Mouse (Mus musculus) urinary bladder, postnatal 14 days (tissue): ENCODE results near the gene Gse1.

Source experiments
- DNase-seq: peaks from one replicate; pipeline ENCODE4 v3.0.0; 2021; ENCODE audit warnings: low spot score

The Gse1 gene

DNA sequence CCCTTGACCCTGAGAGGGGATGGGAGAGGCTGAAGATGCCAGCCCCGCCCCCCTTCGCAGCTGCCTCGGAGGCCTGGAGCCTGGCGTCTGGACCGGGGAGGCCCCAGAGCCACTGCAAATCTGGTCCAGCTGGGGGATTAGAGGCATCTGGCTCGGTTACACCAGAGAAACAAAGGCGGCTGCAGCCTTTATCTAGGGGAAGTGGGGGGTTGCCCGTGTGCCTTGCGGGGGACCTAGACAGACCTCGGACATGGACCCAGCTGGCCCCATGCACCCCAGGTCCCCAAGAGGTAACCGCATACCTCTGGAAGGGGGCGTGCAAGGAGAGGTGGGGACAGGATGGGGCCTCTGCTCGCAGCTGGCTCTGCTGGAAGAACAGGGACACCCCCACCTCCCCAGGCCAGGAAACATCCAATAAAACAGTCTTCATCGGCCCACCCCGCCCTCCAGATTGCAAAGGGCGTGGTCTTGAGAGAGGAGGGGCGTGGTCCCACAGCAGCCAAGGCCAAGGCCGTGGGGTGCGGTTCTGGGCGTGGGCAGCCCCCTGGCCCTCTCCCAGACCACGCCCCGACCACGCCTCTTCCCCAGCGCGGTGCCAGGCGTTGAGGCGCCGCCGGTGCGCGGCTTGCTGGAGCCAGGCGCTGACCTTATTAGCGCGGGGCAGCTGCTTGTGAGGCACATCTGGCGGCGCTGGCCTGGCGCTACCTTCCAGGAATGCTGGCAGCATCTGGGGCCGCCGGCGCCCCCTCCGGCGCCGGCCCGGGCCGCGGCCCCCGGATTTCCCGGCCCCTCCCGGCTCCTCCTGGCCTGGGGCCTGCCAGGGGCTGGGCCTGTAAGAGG, 48.0 kb downstream of the Gse1 start:
- peak; percentile 93 for DNase-seq

- peak; percentile 54 for DNase-seq
These were observed 48.7 kb downstream of the Gse1 start for GRCm38 (mm10) chr8:120276891-120277426.

- no peak for DNase-seq
These were observed 49.8 kb downstream of the Gse1 start for GRCm38 (mm10) chr8:120278009-120278408.

- DNase-seq: no peak
These were observed 51.2 kb downstream of the Gse1 start for GRCm38 (mm10) chr8:120279418-120279817.

- DNase-seq: peak; percentile 80
These were observed 53.2 kb downstream of the Gse1 start for GRCm38 (mm10) chr8:120281487-120281886.

GRCm38 (mm10) chr8:120282465-120282864, 54.2 kb downstream of the Gse1 start:
- no peak for DNase-seq

GRCm38 (mm10) chr8:120284265-120284664, 56.0 kb downstream of the Gse1 start:
- DNase-seq: no peak

- peak; percentile 50 for DNase-seq
These were observed 56.8 kb downstream of the Gse1 start for GRCm38 (mm10) chr8:120285033-120285432.

- no peak for DNase-seq
These were observed 57.6 kb downstream of the Gse1 start for GRCm38 (mm10) chr8:120285878-120286277.

DNA sequence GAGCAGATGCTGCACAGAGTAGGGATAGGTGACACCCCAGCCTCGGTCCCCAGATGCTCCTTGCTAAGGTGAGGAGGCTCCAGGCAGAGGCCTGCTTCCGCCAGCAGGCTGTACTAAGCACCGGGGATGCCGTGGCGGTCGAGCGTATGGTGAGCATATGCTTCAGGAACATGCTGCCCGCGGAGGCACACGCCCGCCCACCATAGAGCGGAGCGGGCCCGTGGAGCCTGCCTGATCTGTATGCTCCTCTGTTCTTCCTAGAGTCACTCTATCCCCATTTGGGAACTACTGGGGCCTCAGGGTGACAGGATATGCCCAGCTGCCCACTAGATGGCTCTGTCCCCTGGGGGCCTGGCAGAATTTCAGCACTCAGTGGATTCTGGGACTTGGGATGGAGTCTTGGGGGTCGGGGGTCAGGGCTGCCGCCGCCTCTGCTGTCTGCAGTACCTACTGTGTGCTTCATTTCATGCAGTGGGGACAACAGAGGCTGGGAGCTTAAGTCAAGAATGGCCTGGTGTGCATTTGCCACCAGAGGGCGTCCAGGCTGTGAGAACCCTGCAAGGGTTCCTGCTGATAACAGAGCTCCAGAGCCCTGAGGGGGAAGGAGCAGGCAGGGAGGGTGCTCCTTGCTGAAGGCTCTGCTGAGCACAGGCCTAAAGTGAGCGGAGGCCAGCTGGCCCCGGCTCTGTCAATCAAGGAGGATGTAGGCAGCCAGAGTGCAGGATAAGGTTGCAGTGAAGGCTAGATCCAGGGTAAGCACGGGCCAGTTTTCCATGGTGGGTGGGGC, 60.1 kb downstream of the Gse1 start:
- DNase-seq: peak; percentile 68

- no peak for DNase-seq
These were observed 60.9 kb downstream of the Gse1 start for GRCm38 (mm10) chr8:120289191-120289590.

DNA sequence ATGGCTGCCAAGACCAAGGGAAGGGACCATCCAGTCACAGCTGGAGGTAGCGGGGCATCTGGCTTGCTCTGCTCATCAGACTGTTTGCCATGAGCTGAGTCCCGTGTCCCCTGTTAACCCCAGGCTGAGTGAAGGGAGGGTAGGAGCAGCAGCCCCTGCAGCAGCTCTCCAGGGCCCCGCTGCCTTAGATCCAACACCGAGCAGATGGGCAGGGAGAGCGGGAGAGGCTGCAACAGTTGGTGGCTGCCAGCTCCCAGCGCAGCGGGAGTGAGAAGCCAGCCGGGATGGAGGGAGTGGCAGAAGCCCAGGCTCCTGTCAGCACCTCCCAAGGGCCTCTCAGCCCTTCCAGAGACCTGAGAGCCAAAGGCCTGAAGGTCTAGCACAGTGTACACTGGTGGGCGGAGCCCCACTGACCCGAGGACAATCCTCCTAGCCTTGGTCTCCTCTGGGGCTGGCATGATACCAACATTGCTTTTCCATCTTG, 61.5 kb downstream of the Gse1 start:
- DNase-seq: peak; percentile 59

DNA sequence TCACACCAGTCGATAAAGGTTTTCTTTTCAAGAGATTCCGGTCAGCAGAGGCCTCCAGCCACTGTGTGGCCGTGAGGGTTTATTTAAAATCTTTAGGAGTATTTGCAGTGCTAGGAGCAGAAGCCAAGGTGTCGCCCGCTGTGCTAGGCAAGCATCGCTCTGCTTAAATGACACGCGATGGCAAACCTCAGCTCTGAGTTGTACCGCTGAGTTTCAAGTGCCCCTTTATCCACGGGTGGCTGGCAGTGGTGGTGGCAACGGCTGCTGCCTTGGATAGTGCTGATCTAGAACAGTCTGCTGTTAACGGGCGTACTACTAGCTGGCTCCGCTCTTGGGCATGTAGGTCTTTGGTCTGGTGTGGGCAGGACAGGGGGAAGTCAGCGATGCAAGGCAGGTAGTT, 62.4 kb downstream of the Gse1 start:
- DNase-seq: no peak

DNA sequence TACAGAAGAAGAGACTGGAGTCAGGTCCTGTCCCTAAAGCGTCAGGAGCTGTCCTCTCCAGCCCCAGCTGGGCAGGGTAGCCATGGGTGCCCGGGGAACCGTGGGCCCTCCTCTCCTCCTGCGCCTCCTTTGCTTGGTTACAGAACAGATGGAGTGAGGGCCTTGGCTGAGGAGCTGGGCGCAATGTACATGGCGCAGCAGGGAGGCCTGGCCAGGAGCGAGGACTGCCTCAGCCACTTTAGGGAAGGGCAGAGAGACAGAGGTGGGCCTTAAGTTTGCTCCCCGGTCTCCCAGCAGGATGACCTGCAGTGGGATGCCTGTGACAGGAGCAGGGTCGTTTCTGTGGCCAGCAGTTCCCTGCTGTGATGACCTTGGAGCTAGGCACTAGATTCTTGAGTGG, 63.4 kb downstream of the Gse1 start:
- DNase-seq: no peak

DNA sequence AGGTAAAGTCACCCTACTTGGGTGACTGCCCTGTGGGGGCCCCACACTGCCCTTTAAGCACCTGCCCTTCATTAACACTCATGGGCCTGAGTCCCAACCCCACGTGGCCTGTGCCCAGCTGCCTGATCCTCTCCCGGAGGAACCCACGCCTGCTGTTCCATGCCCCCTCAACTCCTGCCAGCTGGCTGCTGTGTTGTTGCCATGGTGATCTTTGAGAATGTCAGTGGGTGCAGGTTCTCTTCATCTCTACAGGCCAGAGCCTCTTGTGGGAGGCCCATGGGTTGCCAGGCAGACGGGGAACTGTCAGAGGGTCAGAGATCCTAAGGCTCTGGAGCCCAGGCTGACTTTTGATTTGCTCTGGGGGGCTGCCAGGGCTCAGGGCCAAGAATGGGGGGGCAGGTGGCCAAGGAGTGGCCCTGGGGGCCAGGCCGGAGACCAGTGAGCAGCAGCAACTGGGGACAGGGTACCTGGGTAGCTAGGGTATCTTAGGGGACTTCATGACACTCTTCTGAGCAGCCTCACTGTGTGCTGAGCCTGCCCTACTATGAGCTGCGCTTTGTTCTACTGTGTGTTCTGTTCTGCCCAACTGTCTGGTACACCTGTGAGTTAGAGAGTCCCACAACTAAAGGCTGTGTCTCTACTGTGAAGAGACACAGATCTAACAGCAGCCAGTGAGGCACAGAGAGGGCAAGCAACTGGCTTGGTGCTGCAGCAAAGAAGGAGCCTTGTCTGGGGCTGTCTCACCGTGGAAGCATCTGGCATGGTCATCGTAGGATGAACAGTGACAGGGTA, 64.3 kb downstream of the Gse1 start:
- no peak for DNase-seq

DNA sequence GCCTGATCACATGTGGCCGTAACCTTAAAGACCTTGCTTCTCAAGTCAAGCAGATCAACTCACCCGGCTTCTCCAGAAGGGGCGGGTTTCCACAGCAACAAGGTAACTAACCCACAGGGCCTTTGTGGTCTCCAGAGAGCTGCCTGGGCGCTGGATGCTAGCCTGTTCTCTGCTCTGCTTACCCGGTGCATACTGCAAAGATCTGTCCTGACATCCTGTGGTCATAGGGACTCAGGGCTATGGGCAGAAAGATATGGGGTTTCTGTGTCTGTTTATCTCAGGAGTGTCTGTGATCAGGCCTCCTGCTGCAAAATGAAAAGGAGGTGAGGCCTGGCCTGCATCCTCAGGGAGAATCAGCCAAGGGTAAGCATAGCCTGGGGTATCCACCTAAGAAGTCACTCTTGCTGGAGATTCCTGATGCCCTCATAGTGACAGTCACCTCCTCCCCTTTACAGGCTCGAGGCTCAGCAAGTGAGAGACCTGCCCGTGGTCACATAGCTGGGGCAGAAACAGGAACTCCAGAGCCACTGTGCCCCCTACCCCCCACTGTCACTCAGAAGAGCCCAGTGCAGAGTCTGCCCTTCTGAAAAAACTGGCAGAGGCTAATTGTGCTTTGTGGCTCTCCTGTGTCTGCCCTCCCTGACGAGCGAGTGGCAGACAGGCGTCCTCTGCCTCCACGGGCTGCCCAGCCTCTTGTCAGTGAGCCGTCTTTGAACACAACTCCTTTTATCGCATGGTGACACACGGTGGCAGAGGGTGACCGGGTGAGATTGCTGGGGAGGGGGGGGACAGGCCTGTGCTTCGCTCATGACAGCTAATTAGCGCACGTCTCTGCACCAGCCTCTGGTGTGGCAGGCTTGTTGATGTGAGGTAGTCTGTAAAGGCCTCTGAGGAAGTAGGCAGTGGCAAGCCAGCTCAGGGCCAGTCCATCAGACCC, 65.4 kb downstream of the Gse1 start:
- DNase-seq: no peak

GRCm38 (mm10) chr8:120294982-120295870, 67.0 kb downstream of the Gse1 start:
- no peak for DNase-seq

- DNase-seq: no peak
These were observed 68.7 kb downstream of the Gse1 start for GRCm38 (mm10) chr8:120297000-120297399.

GRCm38 (mm10) chr8:120298601-120299532, 70.6 kb downstream of the Gse1 start:
- no peak for DNase-seq
